Mouse (Mus musculus) myocyte (in vitro differentiated cells): ENCODE results near the gene Inpp4b. TPM values are rescaled to one million over a fixed set of nuclear protein-coding genes. Genes with fewer than 3 reads are reported as not detected.
A peak's percentile ranks its signal among the peaks of the same experiment; 100 is the strongest.

Experiments used
- H3K27me3 ChIP-seq: one replicate; pipeline ENCODE4 v1.6.1; 2011; ENCODE audit not compliant: control insufficient read depth, insufficient read depth, insufficient read length
- H3K36me3 ChIP-seq: one replicate; pipeline ENCODE4 v1.6.1; 2011; ENCODE audit not compliant: control insufficient read depth, insufficient read depth
- H3K4me2 ChIP-seq: one replicate; pipeline ENCODE4 v1.6.1; 2011; ENCODE audit warnings: low read depth, control low read depth
- H3K4me3 ChIP-seq: one replicate; pipeline ENCODE4 v1.5.1; 2011; ENCODE audit warnings: mild to moderate bottlenecking, control low read depth, moderate library complexity
- H3K79me2 ChIP-seq: one replicate; pipeline ENCODE4 v1.6.1; 2011; ENCODE audit not compliant: control insufficient read depth, insufficient read depth
- H3ac ChIP-seq: one replicate; pipeline ENCODE4 v1.6.1; 2011; ENCODE audit not compliant: control insufficient read depth, insufficient read length
- CEBPB ChIP-seq: IDR thresholded peaks from 2 replicates; pipeline ENCODE4 v1.6.1; 2011; ENCODE audit warnings: mild to moderate bottlenecking, moderate library complexity; ENCODE audit not compliant: poor library complexity, insufficient read depth, severe bottlenecking
- E2F4 ChIP-seq: IDR thresholded peaks from one replicate; pipeline ENCODE4 v1.6.1; 2011; ENCODE audit warnings: mild to moderate bottlenecking, control low read depth, moderate library complexity; ENCODE audit not compliant: insufficient read depth
- MAX ChIP-seq: IDR thresholded peaks from one replicate; pipeline ENCODE4 v1.6.1; 2011; ENCODE audit warnings: low read depth, mild to moderate bottlenecking, control low read depth
- MYOD1 ChIP-seq, 3 experiments: IDR thresholded peaks; one replicate each; pipeline ENCODE4 v1.6.1; 2011; ENCODE audit warnings: control low read depth in 2 of 3, low read depth in 2 of 3, mild to moderate bottlenecking in 2 of 3, moderate library complexity in 1 of 3; ENCODE audit not compliant: insufficient read length in 2 of 3, control insufficient read depth in 1 of 3
- MYOG ChIP-seq, 3 experiments: IDR thresholded peaks; one replicate each; pipeline ENCODE4 v1.6.1; 2011; ENCODE audit warnings: control low read depth in 2 of 3, low read depth in 2 of 3, mild to moderate bottlenecking in 2 of 3; ENCODE audit not compliant: insufficient read length in 2 of 3, control insufficient read depth in 1 of 3, insufficient read depth in 1 of 3
- POLR2A ChIP-seq: IDR thresholded peaks from one replicate; pipeline ENCODE4 v1.6.1; 2011; ENCODE audit warnings: low read depth, mild to moderate bottlenecking, control low read depth, moderate library complexity; ENCODE audit not compliant: insufficient read length
- POLR2AphosphoS2 ChIP-seq: IDR thresholded peaks from one replicate; pipeline ENCODE4 v1.6.1; 2011; ENCODE audit warnings: low read depth, control low read depth; ENCODE audit not compliant: insufficient read length
- REST ChIP-seq: IDR thresholded peaks from one replicate; pipeline ENCODE4 v1.6.1; 2011; ENCODE audit warnings: mild to moderate bottlenecking, control low read depth, moderate library complexity; ENCODE audit not compliant: insufficient read depth, insufficient read length
- SRF ChIP-seq: IDR thresholded peaks from one replicate; pipeline ENCODE4 v1.6.1; 2011; ENCODE audit warnings: low read depth; ENCODE audit not compliant: control insufficient read depth, insufficient read length
- TCF12 ChIP-seq: IDR thresholded peaks from one replicate; pipeline ENCODE4 v1.6.1; 2011; ENCODE audit warnings: mild to moderate bottlenecking, control low read depth; ENCODE audit not compliant: poor library complexity, insufficient read depth, severe bottlenecking
- TCF3 ChIP-seq: IDR thresholded peaks from one replicate; pipeline ENCODE4 v1.6.1; 2011; ENCODE audit warnings: low read depth, control low read depth; ENCODE audit not compliant: insufficient read length
- USF1 ChIP-seq: IDR thresholded peaks from one replicate; pipeline ENCODE4 v1.6.1; 2011; ENCODE audit warnings: low read depth, mild to moderate bottlenecking, control low read depth, moderate library complexity
- polyA plus RNA-seq: library from polyadenylated mRNA; unstranded; fragments of >200 nt; fragmentation: generic; extraction: Trizol; gene quantifications from one replicate; pipeline ENCODE4 v1.2.1, GENCODE M21; 2012; ENCODE audit warnings: missing spikeins

Gene Inpp4b
- polyA plus RNA-seq, 1 experiment, result 5.6 TPM

DNA sequence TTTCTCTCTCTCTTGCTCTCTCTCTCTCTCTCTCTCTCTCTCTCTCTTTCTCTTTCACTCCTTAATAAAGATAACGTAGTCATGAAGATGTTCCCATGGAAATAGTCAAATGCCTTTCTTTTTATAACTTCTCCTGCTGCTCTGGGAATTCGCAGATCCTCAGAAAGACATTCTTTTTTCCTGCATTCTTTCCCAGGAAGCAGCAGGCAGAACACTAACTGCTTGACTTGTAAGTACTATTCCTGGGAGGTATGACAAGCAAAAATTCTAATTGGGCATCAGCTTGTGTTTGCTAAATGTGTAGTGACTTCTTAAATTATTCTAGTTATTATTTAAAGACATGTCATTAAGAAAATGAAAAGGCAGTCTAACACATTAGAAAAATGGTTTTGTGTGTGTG is 482.6 kb downstream of the Inpp4b start:
- Histone ChIP-seq H3K27me3 (no peaks in the 10 kb centered on the region), H3K4me2 (peak overlapping the region; percentile 40), H3K79me2 (no peaks in the 10 kb centered on the region), H3K4me3 (no peak overlapping the region), H3K36me3 (no peaks in the 10 kb centered on the region), H3ac (no peak overlapping the region)
- TF ChIP-seq USF1 (no peak), POLR2AphosphoS2 (no peak), POLR2A (no peak), SRF (no peak), CEBPB (no peak), MYOD1 (IDR thresholded peaks at IDR 0.05; ENCODE audit: control insufficient read depth in 1 of 3, insufficient read length in 2 of 3, low read depth in 2 of 3) (no peak), MAX (no peak), TCF3 (no peak), E2F4 (no peak)

GRCm38 (mm10) chr8:81826406-81826805 is 484.1 kb downstream of the Inpp4b start:
- Histone ChIP-seq H3K36me3 (no peaks in the 10 kb centered on the region), H3K79me2 (no peaks in the 10 kb centered on the region), H3K27me3 (no peaks in the 10 kb centered on the region), H3K4me2 (peak overlapping the region; percentile 36), H3K4me3 (no peak overlapping the region), H3ac (no peak overlapping the region)
- TF ChIP-seq POLR2AphosphoS2 (no peak), USF1 (no peak), TCF12 (no peak), TCF3 (no peak), E2F4 (no peak), MYOD1 (IDR thresholded peaks at IDR 0.05; ENCODE audit: control insufficient read depth in 1 of 3, insufficient read length in 2 of 3, low read depth in 2 of 3) (no peak), MAX (no peak), POLR2A (no peak), MYOG (IDR thresholded peaks at IDR 0.05; ENCODE audit: control insufficient read depth in 1 of 3, insufficient read depth in 1 of 3, insufficient read length in 2 of 3, low read depth in 2 of 3) (no peak), CEBPB (no peak), REST (no peak), SRF (no peak)

GRCm38 (mm10) chr8:81827306-81827913 is 485.1 kb downstream of the Inpp4b start:
- TF ChIP-seq POLR2AphosphoS2, result no peak
- TF ChIP-seq MYOG (IDR thresholded peaks at IDR 0.05; ENCODE audit: control insufficient read depth in 1 of 3, insufficient read depth in 1 of 3, insufficient read length in 2 of 3, low read depth in 2 of 3), result peak; percentile 42 to 95 (median 85)
- peak; percentile 82 for TF ChIP-seq TCF3
- no peak for TF ChIP-seq USF1
- TF ChIP-seq MAX, result no peak
- peak; percentile 91 to 94 (median 92) for TF ChIP-seq MYOD1 (IDR thresholded peaks at IDR 0.05; ENCODE audit: control insufficient read depth in 1 of 3, insufficient read length in 2 of 3, low read depth in 2 of 3)
- TF ChIP-seq REST, result no peak
- TF ChIP-seq E2F4, result no peak
- TF ChIP-seq POLR2A, result no peak
- TF ChIP-seq TCF12, result peak; percentile 94
- TF ChIP-seq SRF, result no peak
- TF ChIP-seq CEBPB, result no peak
- no peaks in the 10 kb centered on the region for H3K27me3 ChIP-seq
- no peaks in the 10 kb centered on the region for H3K79me2 ChIP-seq
- H3K36me3 ChIP-seq, result no peaks in the 10 kb centered on the region
- no peak overlapping the region for H3K4me3 ChIP-seq
- H3ac ChIP-seq, result no peak overlapping the region
- peak overlapping the region; percentile 36 for H3K4me2 ChIP-seq

DNA sequence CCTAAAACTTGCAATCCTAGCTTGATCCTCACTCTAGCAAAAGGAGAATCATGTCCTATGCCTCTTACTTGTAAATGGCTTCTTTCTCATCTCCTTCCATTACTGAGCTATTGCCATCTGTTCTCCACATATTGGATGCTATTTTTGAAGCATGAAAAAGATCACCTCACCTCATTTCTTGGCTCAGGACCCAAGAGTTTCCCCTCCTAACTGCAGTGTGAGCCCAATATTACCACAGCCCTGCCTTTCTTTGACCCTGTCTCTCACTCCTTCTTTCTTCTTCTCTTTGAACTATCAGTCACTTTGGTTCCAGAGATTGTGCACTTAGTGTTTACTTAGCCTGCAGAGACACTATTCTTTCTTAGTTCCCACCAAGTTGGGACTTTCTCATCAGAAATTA is 489.1 kb downstream of the Inpp4b start:
- Histone ChIP-seq H3K36me3 (no peaks in the 10 kb centered on the region), H3ac (no peak overlapping the region), H3K79me2 (no peaks in the 10 kb centered on the region), H3K4me3 (no peak overlapping the region), H3K4me2 (no peak overlapping the region), H3K27me3 (no peaks in the 10 kb centered on the region)
- TF ChIP-seq SRF (no peak), TCF12 (no peak), USF1 (no peak), MYOG (IDR thresholded peaks at IDR 0.05; ENCODE audit: control insufficient read depth in 1 of 3, insufficient read depth in 1 of 3, insufficient read length in 2 of 3, low read depth in 2 of 3) (no peak), POLR2AphosphoS2 (no peak), CEBPB (no peak), MYOD1 (IDR thresholded peaks at IDR 0.05; ENCODE audit: control insufficient read depth in 1 of 3, insufficient read length in 2 of 3, low read depth in 2 of 3) (no peak), TCF3 (no peak), POLR2A (no peak), E2F4 (no peak), MAX (no peak), REST (no peak)

GRCm38 (mm10) chr8:81833852-81834251 is 491.5 kb downstream of the Inpp4b start:
- Histone ChIP-seq H3K4me3 (no peak overlapping the region), H3K79me2 (no peaks in the 10 kb centered on the region), H3K27me3 (no peaks in the 10 kb centered on the region), H3K36me3 (no peaks in the 10 kb centered on the region), H3K4me2 (no peak overlapping the region), H3ac (no peak overlapping the region)
- TF ChIP-seq REST, result no peak
